Mouse (Mus musculus) megakaryocyte progenitor cell, adult 5-6 weeks (primary cell): Measurements from ENCODE around the gene Cntrl. TPM values are rescaled to one million over a fixed set of nuclear protein-coding genes. Genes with fewer than 3 reads are reported as not detected.

ENCODE experiments used
- ATAC-seq: replicated peaks from 2 replicates; pipeline ENCODE4 v1.8.0; 2016; ENCODE audit warnings: mild to moderate bottlenecking, moderate TSS enrichment, inconsistent platforms; ENCODE audit not compliant: poor library complexity
- total RNA-seq, 2 experiments: library from RNA; stranded (forward) in 1 of 2; stranded (reverse) in 1 of 2; fragments of 157-497, 149-512 nt in 1 of 2; fragments of 200-1000 nt in 1 of 2; gene quantifications; 2 replicates each; pipeline versions ENCODE4 v1.2.3 to v1.2.4; 2015 to 2017

Gene Cntrl
- total RNA-seq, 2 experiments from 2014 or later = 114 to 117 TPM

- no peak for ATAC-seq
These were observed 62.1 kb downstream of the Cntrl start for GRCm38 (mm10) chr2:35171341-35171861.

DNA sequence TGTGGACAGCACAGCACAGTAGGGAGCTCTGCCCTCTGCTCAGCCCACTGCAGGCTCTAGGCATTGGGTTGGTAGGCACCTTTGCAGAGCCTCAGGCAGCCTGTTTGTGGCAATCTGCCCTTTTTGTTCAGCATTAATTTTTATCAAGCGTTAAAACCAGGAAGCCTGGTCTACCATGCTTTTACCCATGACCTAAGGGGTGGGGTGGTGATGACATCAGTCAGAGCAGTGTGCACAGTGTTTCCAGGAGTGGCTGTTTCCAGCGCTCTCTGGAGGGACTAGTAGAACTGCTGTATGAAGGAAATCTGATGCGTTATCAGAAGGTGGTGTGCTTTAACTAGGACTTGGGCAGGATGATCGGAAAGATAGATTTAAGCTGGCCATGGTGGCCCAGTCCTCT lies 63.0 kb downstream of the Cntrl start:
- peak; percentile 42; the same call in 1 of the 2 replicates for ATAC-seq

GRCm38 (mm10) chr2:35173666-35174065 lies 64.4 kb downstream of the Cntrl start:
- no peak for ATAC-seq

DNA sequence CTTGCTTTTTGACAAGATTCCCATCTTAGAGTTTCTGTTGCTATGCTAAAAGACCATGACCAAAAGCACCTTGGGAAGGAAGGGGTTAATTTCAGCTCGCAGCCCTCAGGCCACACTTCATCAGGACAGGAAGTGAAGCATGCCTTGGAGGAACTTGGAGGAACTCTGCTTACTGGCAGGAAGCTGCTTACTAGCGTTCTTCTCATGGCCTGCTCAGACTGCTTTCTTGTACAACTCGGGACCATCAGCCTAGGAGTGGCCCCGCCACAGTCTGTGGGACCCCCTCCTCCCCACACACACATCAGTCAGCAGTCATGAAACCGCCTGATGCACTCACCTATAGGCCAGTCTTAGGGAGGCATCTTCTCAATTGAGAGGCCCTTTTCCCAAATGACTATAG lies 64.8 kb downstream of the Cntrl start:
- peak; percentile 59 for ATAC-seq

DNA sequence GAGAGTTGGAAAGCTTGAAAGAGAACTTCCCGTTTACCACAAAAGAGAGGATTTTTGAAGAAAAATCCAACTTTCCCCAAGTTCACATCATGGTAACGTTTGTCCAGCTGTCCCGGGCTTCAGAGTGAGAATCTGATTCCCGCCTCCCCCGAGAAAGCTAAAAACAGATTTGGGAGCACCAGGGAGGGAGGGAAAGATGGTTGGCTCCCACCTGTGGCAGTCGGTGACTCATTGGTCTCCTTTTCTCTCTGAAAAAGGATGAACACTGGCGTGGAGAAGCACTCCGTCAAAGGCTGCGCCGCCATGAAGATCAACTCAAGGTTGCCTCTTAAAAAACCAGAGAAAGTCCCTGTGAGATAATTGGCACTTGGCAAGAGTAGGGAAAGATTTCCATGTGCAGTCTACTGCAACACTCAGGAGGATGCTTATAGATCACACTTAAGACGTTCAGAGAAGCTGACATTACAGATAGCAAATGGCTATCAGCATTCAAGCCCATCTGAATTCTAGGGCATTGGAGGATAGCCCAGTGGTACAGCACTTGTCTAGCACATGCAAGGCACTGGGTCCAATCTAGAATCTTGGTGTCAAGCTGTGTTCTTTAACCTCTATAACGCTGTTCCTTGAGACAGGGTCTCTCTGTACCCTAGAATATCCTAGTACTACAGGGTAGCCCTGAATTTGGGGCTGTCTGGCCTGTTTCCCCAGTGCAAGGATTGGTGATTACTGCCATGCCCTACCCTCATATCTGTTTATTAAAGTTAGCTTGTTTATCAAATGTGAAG lies 66.2 kb downstream of the Cntrl start:
- ATAC-seq = no peak

GRCm38 (mm10) chr2:35178153-35178552 lies 68.9 kb downstream of the Cntrl start:
- ATAC-seq = no peak

DNA sequence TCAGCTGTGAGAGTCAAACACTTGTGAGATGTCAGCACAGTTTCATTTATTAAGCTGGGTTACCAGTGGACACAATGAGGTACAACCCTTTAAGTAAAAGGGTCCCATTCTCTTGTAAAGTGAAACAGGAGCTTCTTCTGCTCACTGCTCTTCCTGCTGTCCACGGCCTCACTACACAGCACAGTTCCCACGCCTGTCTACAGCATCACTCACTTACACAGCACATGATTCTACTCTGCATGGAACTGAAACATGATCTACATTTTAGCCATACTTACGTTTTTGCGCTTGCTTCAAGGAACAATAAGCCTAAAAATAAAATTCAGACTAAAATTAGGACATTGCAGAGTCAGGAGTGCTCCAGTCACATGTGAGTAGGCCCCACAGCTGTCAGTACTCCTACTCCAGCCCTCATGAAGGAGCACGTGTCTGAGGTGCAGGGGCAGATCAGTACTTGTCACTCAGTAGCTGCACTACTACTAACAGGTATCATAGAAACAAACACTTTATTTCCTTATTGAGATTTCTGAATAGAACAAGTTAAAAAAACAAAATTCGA lies 73.9 kb downstream of the Cntrl start:
- ATAC-seq = no peak

DNA sequence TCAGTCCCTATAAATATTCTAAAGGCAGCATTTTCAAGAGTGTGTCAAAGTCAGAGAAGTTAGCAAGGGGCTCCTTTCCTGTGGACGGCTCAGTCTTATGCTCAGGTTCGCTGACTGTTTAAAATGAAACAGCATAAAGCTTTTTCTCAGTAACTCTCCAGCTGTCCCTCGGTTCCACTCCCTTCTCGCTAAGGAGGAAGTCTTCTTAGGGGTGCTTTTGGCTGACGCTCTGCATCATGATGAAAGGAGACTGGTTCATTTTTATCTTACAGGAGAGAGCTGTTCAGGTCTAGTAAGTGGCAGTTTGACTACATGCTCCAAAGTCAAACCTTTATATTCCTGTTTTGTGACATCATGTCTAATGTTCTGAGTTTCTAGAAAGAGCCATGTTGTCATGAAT lies 79.6 kb downstream of the Cntrl start:
- ATAC-seq = 0 out of 2 replicates have a peak, but pooled peaks have one; percentile 11

DNA sequence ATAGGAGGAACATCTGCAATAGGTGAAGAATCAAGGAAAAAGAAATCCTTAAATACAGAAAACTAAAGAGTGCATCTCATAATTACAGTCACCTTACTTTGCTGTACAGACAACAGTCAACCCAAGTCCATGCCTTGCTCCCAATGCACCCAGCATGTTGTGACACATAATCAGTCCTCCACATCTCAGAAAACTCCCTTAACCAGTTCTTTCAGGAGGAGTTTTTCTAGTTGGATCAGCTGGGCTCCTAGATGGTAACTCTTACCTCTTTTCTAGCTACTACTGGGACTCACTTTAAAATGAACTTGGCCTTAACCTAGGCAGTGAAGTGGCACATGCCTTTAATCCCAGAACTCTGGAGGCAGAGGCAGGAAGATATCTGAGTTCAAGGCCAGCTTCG lies 84.7 kb downstream of the Cntrl start:
- ATAC-seq = no peak

- ATAC-seq = peak; percentile 53
These were observed 86.6 kb downstream of the Cntrl start for GRCm38 (mm10) chr2:35195626-35196544.

- 0 out of 2 replicates have a peak, but pooled peaks have one; percentile 10 for ATAC-seq
These were observed 90.2 kb downstream of the Cntrl start for GRCm38 (mm10) chr2:35199541-35199940.

GRCm38 (mm10) chr2:35199971-35200897 lies 90.9 kb downstream of the Cntrl start:
- peak; percentile 21 for ATAC-seq

GRCm38 (mm10) chr2:35200898-35201668 lies 91.8 kb downstream of the Cntrl start, which contains the start of gene Rab14:
Gene Rab14, minus strand, starts transcription at chr2:35201120.
- peak; percentile 91 for ATAC-seq

DNA sequence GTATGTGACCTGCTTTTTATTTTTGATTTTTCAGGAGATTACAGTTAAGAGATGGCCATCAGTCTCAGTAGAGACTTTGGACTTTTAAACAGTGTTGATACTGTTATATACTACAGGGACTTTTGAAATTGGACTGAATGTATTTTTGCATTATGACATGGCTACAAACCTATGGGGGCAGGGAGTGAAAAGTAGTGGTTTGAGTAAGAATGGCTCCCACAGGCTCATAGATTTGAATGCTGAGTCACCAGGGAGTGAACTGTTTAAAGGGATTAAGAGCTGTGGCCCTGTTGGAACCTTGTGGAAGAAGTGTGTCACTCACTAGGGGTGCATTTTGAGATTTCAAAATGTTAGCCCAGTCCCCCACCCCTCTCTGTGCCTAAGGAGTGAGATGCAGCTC lies 94.4 kb downstream of the Cntrl start:
- no peak for ATAC-seq

DNA sequence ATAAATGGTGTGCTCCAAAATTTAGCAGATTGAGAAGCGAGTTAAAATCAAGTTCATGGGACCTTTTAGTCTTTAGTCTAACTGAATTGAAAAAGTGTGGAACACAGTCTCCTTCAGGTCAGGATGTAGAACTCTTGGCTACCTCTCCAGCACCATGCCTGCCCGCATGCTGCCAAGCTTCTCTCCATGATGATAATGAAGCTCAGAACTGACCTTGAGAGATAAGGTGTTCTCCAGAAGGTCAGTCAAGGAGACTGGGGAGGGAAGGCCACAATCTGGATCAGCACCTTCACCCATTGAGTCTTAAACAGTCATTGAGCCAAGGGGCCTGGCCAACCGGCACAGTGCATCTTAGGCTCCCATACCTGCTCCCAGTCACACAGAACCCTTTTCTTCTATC lies 97.5 kb downstream of the Cntrl start:
- peak; percentile 49 for ATAC-seq

DNA sequence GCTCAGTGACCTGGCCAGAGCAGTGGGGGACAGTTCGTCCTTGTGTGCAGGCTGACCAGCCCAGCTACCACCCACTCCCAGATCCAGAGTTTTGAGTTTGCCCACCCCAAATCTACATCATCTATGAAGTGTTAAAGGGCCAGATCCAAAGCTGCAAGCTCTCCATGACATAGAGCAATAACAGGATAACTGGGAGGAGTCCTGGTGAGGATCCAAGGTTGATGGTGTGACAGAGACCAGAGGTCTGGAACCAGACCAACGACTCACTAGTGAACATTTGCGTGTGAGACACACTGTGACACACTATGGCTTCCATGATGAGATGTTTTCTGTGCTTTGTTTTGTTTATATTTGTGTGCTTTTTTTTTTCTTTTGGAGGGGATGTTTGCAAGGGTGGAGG lies 98.8 kb downstream of the Cntrl start:
- no peak for ATAC-seq

DNA sequence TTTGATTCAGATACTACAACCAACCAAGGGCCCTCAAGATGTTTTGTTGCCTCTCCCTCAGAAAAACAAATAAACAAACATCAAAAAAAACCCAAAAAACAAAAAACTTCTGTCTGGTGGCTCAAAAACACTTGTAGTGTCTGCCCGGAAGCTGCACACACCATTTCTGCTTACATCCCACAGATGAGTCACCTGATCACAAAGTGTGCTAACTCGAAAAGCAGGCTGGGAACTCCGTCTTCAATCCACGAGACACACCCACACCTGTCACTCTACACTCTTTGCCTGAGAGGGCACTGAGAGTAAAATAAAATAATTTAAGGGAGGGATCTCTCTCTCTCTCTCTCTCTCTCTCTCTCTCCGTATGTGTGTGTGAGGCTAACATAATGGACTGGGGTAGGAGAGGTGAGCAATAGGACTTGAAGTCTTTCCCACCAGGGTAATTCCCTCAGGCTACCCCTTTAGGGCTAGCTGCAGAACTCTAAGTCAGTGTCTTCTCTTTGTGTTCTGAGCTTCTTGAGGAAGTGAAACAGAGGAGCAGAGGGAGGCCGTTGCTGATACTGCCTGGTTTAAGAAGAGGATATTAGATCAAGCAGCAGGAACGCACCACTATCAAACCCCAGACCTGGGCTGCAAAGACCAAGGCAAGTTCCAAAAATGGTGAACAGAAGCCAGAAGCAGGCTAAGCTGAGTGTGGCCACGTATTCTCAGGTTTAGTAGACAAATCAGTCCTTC lies 99.8 kb downstream of the Cntrl start:
- ATAC-seq = peak; percentile 63

GRCm38 (mm10) chr2:35211681-35212080 lies 102.4 kb downstream of the Cntrl start:
- ATAC-seq = no peak
